Mouse (Mus musculus) testis, postnatal 14 days (tissue): Measurements from ENCODE around the gene Nap1l2.
A peak's percentile ranks its signal among the peaks of the same experiment; 100 is the strongest.
"Not testable (repeated sequence)": the region's sequence is repeated elsewhere in the genome, so short reads cannot be mapped to it uniquely, and the experiment has no call there.

Experiments used
- DNase-seq: peaks from one replicate; pipeline ENCODE4 v3.0.0; 2021; ENCODE audit warnings: low spot score

Gene Nap1l2

DNA sequence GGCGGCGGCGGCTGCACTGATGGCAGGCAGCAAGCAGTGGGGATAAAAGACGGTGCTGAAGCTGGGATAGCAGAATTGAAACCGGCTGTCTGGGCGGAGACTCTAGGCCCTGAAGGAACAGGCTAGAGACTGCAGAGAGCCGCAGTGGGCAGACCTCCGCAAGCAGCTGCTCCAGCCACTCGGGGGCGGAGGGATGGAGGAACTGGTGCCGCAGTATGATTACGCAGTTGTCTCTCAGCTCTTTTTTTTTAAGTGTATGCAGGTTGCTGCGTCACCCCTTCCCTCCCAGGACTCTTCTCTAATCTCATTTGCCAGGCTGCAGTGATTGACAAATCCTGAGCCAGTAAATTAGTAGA is at the start of gene Nap1l2:
TSS of gene Nap1l2 (minus strand) at position 210 of the 356 bp plus-strand sequence.
- DNase-seq, result peak; percentile 6

DNA sequence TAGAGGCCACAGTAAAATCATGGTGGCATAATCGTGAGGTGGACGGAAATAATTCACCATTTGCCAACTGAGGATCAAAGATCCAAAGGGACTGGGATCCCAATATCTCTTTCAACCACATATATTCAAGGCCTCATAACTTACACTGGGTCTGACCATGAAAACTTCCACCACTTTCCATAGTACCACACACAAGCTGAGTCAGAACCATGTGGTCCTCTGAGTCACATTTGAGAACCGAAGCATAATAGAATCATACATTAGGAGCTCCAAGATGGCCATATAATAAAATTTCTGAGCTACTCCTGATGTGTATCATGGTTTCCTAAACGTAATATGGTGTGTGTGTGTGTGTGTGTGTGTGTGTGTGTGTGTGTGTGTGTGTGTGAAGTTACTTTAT is 28.8 kb upstream of the Nap1l2 start:
- DNase-seq, result no peak

DNA sequence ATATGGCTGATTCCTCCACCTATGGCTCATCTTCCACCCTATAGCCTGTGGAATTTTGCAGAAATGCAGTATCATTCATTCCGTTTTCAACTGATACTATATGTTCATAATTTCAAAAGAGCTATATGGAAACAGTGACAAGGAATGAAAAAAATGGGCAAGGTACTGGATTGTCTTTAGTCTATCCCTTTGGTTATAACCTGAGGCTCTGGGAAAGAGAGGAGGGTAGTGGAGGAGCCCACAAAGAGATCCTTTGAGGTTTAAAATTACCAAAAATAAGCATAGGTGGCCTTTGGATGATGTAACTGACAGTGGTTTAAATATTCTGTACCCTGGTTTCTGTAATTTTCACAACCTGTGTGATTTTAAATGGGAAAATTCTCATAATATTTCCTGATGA is 389 bp upstream of the Nap1l2 start:
- no peak for DNase-seq

DNA sequence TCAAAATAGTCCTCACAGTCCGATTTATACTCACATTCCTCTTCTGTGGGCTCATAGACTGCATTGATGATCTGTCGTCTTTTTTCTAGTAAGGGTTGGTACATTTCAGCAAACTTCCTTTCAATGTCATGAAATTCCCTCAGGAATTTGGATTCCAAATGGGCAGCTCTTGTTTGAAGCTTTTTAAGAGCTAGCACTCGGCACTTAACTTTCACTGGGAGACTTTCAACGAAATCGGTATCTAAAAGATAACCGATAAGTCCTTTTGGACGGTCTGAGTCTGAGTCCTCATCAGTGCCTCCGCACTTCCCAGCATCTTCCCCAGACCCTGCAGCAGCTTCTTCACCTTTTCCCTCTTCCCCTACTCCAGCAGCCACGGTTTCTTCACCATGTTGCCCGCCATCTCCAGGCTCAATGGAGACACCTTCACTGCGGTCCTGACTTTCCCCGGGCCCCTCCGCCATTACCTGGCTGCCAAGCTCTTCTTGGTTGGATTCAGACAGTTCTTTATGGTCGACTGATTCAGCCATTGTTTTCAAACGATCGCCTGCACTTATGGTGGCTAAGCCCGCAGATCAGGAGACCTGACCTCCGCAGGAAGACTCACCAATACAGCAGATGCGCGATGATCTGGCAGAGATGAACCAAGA is 534 bp downstream of the Nap1l2 start:
- no peak for DNase-seq

DNA sequence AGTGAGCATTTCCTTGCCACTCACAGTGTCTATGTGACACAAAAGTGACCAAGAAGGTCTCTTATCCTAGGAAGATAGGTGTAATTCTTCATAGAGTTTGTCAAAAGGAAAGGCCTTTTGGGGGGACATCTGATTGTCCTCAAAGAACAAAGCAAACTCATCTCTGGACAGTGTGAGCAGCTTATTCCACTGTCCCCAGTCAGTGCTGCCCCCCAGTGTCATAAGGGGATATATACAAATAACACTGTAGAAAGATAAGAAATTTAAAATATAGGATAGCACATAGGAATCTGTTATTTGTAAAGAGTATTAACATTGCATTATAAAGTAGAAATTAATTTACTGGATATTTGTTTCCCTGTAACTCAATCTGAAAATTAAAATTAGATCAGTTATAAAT is 2.9 kb downstream of the Nap1l2 start:
- no peak for DNase-seq

DNA sequence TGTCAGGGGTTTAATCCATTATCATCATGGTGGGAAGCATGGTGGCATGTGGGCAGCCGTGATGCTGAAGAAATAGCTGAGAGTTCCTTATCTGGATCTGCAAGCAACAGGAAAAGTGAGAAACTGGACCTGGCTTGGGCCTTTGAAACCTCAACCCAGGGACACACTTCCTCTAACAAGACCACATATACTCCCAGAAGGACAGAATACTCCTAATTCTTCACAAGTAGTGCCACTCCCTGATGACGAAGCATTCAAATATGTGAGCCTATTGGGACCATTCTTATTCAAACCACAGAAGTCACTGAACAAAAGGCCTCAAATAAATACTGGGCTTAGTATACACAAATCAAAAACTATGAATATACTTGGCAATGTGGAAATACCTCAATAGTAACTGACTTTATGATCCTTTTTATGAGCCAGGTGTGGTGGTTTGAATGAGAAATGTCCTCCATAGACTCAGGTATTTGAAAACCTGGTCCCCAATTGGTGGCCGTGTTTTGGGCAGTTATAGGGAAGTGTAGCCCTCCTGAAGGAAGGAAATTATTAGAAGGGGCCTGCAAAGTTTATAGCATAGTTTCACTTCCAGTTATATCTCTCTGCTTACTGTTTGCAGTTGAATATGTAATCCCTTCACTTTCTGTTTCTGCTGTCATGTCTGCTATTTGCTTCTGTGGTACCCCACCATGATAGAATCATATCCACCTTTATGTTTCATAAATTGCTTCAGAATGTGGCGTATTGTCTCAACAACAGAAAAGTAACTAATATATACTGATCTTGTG is 6.5 kb downstream of the Nap1l2 start:
- DNase-seq, result no peak

DNA sequence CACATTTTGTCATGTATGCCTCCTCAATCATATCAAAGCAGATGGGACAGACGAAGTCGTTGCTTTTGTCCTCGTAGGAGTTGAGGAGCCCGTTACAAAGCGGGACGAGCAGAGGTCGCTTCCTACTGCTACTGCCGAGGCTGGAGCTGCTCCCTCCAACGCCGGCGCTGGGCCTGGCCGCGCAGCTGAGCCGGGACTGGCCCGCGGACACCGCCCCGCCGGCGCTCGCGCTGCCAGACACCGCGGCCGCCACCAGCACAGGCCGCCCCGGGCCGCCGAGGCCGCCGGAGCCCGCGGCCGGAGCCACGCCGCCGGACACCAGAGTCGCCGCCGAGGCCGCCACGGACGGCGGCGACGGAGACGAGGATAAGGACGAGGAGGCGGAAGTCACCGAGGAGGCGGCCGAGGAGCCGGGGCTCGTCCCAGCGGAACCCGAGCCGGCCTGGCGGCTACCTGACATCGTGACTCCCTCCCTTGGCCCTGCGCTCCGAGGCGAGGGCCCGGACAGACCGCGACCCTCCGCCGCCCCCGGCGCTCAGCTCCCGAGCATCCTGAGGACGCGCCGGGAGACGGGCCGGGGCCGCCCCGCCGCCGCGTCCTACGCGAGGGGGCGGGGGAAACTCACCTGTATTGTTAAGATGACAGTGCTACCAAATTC is 21.4 kb downstream of the Nap1l2 start:
- not testable (repeated sequence) for DNase-seq

DNA sequence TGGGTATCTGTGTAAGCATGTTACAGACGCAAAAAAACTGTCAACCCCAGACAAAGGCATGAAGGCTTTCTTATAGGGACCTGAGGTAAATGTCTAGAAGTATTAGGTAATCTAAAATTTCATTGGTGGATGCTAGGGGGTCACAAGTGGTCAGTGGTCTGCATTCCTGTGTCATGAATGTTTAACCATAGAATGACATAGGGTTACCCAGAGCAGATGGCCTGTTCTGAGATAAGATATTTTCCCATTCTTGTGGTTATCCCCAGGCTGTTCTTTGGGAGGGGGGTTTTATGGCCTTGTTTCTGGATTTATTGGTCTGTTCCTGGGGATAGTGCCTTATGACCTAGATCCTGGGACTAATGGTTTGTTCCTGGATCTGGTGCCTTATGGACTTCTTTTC is 30.3 kb downstream of the Nap1l2 start:
- no peak for DNase-seq

DNA sequence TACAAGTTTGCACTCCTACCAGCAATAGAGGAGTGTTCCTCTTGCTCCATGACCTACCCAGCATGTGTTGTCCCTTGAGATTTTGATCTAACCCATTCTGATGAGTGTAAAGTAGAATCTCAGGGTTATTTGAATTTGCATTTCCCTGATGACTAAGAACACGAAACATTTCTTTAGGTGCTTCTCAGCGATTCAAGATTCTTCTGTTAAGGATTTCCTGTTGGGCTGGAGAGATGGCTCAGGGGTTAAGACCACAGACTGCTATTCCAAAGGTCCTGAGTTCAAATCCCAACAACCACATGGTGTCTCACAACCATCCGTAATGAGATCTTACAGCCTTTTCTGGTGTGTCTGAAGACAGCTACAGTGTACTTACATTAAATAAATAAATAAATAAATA is 47.9 kb downstream of the Nap1l2 start:
- no peak for DNase-seq
